Mouse (Mus musculus) cerebellum, adult 2 months (tissue): ENCODE results near the gene Aen. TPM values are rescaled to one million over a fixed set of nuclear protein-coding genes. Genes with fewer than 3 reads are reported as not detected.
A peak's percentile ranks its signal among the peaks of the same experiment; 100 is the strongest.

Experiments used
- DNase-seq, 2 experiments: peaks; one replicate each; pipeline ENCODE4 v3.0.0; 2021
- H3K27ac ChIP-seq: fragments of 200-500 bp; 2 replicates; pipeline ENCODE4 v1.5.1; 2012; ENCODE audit warnings: low read length, control low read depth, inconsistent platforms; ENCODE audit not compliant: insufficient read depth
- H3K27me3 ChIP-seq: fragments of 200-500 bp; 2 replicates; pipeline ENCODE4 v1.6.1; 2012; ENCODE audit warnings: inconsistent platforms, mild to moderate bottlenecking, low read length, moderate library complexity; ENCODE audit not compliant: control insufficient read depth, insufficient read depth
- H3K4me1 ChIP-seq: fragments of 200-500 bp; 2 replicates; pipeline ENCODE4 v1.6.1; 2011; ENCODE audit warnings: low read length; ENCODE audit not compliant: control insufficient read depth, insufficient read depth
- H3K4me3 ChIP-seq: fragments of 200-500 bp; replicated peaks from 2 replicates; pipeline ENCODE3; 2011; ENCODE audit warnings: mild to moderate bottlenecking, low read depth, low read length, control low read depth; ENCODE audit not compliant: insufficient read depth
- CTCF ChIP-seq: fragments of 200-500 bp; IDR thresholded peaks from 2 replicates; pipeline ENCODE4 v1.5.1; 2011; ENCODE audit warnings: low read depth, mild to moderate bottlenecking, control low read depth, low read length, moderate library complexity, borderline replicate concordance; ENCODE audit not compliant: insufficient read depth
- POLR2A ChIP-seq: fragments of 200-500 bp; IDR thresholded peaks from 2 replicates; pipeline ENCODE4 v1.6.1; 2011; ENCODE audit warnings: low read length, control low read depth, borderline replicate concordance; ENCODE audit not compliant: insufficient read depth
- WGBS: fragments of 180-500 bp; shearing (Covaris S2); methylation state at CpG from one replicate; pipeline ENCODE4 v1.1.7; 2018; 5-methylcytosine and 5-hydroxymethylcytosine counted together
- polyA plus RNA-seq: library from polyadenylated mRNA; depleted of rRNA; stranded (reverse); fragments of >200 nt; gene quantifications from 2 replicates; pipeline ENCODE4 v1.2.3, GENCODE M21; 2012; rRNA removed

Aen gene
- 23.7 and 27.2 TPM in 2 replicates for polyA plus RNA-seq

GRCm38 (mm10) chr7:78895653-78896333 lies at the start of gene Aen:
Gene Aen (plus strand): TSS chr7:78895854.
- Histone ChIP-seq H3K4me1 (0 out of 2 replicates have a peak, but pooled peaks cover 2% of the 10 kb centered on the region), H3K4me3 (peak within 1 kb of the TSS; percentile 97), H3K27me3 (no peaks in the 10 kb centered on the region), H3K27ac (no peak within 1 kb of the TSS)
- WGBS = 2% methylated on average over 53 of the region's 53 CpGs
- no peak for TF ChIP-seq CTCF
- peak; percentile 46; the same call in 1 of the 2 replicates for TF ChIP-seq POLR2A
- DNase-seq = peak; percentile 98

GRCm38 (mm10) chr7:78846066-78846716 lies 49.5 kb upstream of the Aen start:
- H3K4me1 ChIP-seq = no peaks in the 10 kb centered on the region
- no peak overlapping the region for H3K27ac ChIP-seq
- 24% methylated on average over 12 of the region's 12 CpGs for WGBS
- H3K27me3 ChIP-seq = no peaks in the 10 kb centered on the region
- DNase-seq = no peak
- peak overlapping the region; percentile 88 for H3K4me3 ChIP-seq
- TF ChIP-seq CTCF (no peak), POLR2A (no peak)

GRCm38 (mm10) chr7:78846737-78847434 lies 48.8 kb upstream of the Aen start, which contains the start of gene Det1:
Gene Det1 (minus strand): TSS chr7:78847263.
- H3K4me3 ChIP-seq = peak within 1 kb of the TSS; percentile 88
- peak within 1 kb of the TSS; percentile 46; the same call in 1 of the 2 replicates for H3K27ac ChIP-seq
- no peaks in the 10 kb centered on the region for H3K27me3 ChIP-seq
- no peaks in the 10 kb centered on the region for H3K4me1 ChIP-seq
- WGBS = under 1% methylated on average over 54 of the region's 54 CpGs
- TF ChIP-seq CTCF = peak; percentile 87
- TF ChIP-seq POLR2A = 0 out of 2 replicates have a peak, but pooled peaks have one; percentile 20
- DNase-seq = peak; percentile 90 to 92

DNA sequence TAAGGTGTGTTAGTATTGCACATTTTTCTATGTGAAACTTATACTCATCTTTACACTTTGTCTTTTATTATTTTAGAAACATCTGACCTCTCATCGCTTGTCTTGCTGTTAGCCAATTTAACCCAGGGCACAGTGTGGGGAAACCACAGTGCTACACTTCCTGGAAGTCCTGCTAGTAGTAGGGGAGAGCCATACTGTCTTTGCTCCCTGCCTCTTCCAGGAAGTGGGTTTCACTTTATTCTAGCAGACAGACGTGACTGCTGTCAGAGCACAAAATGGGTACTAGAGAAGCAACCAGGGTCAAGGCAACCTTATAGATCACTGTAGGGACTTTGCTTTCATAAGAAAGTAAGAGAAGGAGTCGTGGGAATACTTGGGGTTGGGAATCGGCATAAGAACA lies 41.6 kb upstream of the Aen start:
- DNase-seq = no peak
- WGBS = 61% methylated on average over 4 of the region's 4 CpGs

GRCm38 (mm10) chr7:78855044-78855655 lies 40.5 kb upstream of the Aen start:
- Histone ChIP-seq H3K27me3 (no peaks in the 10 kb centered on the region), H3K27ac (no peak overlapping the region), H3K4me3 (no peak overlapping the region), H3K4me1 (no peaks in the 10 kb centered on the region)
- WGBS = 67% methylated on average over 5 of the region's 5 CpGs
- DNase-seq = no peak
- TF ChIP-seq POLR2A (no peak), CTCF (no peak)

More for the DNA sequence above, 41.6 kb upstream of the Aen start:
- Histone ChIP-seq H3K4me3 (no peak overlapping the region), H3K27me3 (no peaks in the 10 kb centered on the region), H3K27ac (no peak overlapping the region), H3K4me1 (no peaks in the 10 kb centered on the region)
- TF ChIP-seq POLR2A (no peak), CTCF (no peak)

DNA sequence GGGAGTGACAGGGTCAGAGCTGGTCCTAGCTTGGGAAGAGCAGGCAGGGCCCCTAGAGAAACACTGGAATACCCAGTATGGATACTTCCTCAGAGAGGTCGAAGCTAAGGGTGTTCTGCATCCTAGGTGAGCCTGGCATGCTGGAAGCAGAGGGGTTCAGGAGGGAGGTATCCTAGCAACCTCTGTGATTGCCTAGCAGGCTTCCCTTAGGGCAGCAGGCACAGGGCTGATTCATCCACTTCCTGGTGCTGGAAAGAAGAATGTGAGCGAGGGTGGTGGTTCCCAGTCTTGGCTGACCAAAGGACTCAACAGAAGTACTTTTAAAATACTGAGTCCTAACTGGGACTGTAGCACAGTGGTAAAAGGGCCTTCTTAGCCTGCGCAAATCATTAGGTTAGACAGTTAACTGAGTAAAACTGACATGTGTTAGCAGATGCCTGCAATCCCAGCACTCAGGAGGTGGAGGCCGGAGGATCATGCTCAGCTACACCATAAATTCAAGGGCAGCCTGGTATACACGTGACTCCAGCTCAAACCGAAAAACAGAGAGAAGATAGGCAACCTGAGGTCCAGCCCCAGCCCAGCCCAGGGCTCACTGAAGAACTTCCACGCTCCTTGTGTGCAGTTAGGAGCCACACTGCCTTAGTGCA lies 31.7 kb upstream of the Aen start:
- TF ChIP-seq CTCF = no peak
- TF ChIP-seq POLR2A = no peak
- no peaks in the 10 kb centered on the region for H3K4me1 ChIP-seq
- DNase-seq = no peak
- WGBS = 72% methylated on average over 7 of the region's 7 CpGs
- no peaks in the 10 kb centered on the region for H3K27me3 ChIP-seq
- H3K4me3 ChIP-seq = no peak overlapping the region
- no peak overlapping the region for H3K27ac ChIP-seq

GRCm38 (mm10) chr7:78864446-78864802 lies 31.2 kb upstream of the Aen start:
- Histone ChIP-seq H3K4me3 (no peak overlapping the region), H3K4me1 (no peaks in the 10 kb centered on the region), H3K27me3 (no peaks in the 10 kb centered on the region), H3K27ac (no peak overlapping the region)
- no peak for DNase-seq
- 88% methylated on average over 4 of the region's 4 CpGs for WGBS
- TF ChIP-seq CTCF (no peak), POLR2A (no peak)
